Mouse (Mus musculus): Measurements from ENCODE around the gene Cdkn2a. TPM values are rescaled to one million over a fixed set of nuclear protein-coding genes. Genes with fewer than 3 reads are reported as not detected.

Cdkn2a gene
- total RNA-seq, 4 experiments from 2014 or later, result 0.62 to 1.4 (median 1.1) TPM; not detected in 1

DNA sequence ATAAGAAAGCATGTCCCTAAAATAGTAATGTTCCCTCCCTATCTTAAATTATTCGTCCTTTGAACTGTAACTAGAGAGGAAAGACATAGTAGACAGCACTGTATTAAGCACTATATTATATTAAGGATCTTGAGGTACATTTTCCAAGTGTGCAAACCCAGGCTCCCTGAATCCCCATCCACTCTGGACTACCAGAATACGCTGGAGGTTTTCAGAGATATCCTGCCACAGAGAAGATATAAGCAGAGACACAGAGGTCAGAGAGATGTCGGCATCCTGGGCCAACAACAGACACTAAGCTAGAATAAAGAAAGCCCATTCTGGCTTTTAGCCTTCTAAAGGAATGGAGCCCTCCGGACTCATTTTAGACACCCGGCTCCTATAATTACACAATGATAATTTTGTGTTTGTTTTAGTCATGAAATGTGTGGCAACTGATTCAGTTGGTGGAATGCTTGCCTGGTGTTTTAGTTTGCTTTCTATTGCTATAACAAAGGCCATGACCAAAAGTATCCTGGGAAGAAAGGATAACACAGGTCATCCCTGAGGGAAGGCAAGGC lies 17.0 kb downstream of the Cdkn2a start:
- no peak for DNase-seq (ENCODE audit: low spot score in 2 of 2)

- DNase-seq (ENCODE audit: low spot score in 2 of 2), result no peak
Observed at GRCm38 (mm10) chr4:89276669-89277219, 17.7 kb downstream of the Cdkn2a start.

GRCm38 (mm10) chr4:89275811-89276584 lies 18.5 kb downstream of the Cdkn2a start:
- DNase-seq (ENCODE audit: low spot score in 2 of 2), result no peak

- DNase-seq (ENCODE audit: low spot score in 2 of 2), result no peak
Observed at GRCm38 (mm10) chr4:89274829-89275548, 19.5 kb downstream of the Cdkn2a start.

DNA sequence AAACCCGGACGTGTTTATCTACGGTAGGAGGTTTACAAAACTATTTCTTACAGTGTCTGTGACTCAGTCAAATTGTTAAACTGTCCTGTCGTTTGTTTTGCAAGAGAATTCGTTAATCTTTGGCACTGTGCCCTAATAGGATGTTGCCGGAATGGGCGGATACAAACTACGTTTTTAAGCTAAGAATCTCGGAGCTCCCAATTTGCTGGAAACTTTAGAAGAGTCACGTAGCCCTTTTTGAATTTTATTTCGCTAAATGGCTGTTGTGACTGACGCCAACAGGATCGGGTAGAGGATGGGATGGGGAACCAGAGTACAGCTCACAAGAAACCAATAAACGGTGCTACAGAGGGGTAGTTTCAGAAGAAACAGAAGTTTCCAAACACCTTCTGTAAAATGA lies 20.4 kb downstream of the Cdkn2a start:
- no peak for DNase-seq (ENCODE audit: low spot score in 2 of 2)

- no peak for DNase-seq (ENCODE audit: low spot score in 2 of 2)
Observed at GRCm38 (mm10) chr4:89273585-89273984, 20.9 kb downstream of the Cdkn2a start.

- DNase-seq (ENCODE audit: low spot score in 2 of 2), result no peak
Observed at GRCm38 (mm10) chr4:89272961-89273540, 21.4 kb downstream of the Cdkn2a start.

DNA sequence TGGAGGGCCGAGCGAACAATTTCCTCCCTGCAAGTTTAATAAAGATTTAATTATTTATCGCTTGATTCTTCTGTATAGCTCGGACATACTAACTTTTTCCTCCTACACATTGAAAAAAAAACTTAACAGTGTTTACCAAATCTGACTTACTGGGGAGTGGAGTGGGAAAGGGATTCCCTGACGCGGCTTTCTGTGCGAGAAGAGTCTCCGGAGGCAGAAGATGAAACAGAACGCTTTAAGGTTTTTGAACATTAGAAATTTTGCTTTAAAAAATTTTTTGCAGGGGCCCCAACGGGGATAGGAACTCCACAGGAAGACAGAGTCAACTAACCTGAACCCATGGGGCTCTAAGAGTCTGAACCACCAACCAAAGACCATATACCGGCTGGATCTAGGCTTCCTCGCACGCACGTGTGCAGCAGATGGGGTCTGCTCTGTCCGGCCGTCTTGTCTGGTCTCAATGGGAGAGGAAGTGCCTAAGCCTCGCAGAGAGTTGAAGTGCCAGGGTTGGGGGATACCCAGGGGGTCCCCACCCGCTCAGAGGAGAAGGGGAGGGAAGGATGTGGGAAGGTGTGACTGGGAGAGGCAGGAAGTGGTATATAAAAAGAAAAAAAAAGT lies 22.2 kb downstream of the Cdkn2a start:
- DNase-seq (ENCODE audit: low spot score in 2 of 2), result no peak

- no peak for DNase-seq (ENCODE audit: low spot score in 2 of 2)
Observed at GRCm38 (mm10) chr4:89257768-89258167, 36.7 kb downstream of the Cdkn2a start.

DNA sequence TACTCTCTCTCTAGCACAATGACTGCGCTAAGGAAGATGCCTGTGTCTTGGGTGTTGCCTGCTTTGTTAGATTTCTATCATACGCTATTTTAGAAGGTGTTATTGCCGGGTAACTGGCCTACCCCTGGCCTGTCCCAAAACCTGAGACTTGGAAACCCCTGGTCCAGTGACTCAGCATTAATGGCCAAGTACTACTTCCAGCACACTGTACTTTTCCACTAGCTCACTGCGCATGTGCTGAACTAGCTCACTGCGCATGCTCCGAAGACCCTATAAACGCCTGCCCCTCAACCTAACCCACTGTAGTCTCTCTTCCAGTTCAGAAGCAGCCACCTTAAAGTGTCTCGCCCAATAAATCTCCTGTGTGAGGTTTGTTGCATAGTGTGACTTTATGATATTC lies 60.0 kb downstream of the Cdkn2a start:
- no peak for DNase-seq (ENCODE audit: low spot score in 2 of 2)

Other genes with a start within 250 kb of the Cdkn2a start
- 10 to 100 TPM; 10.4 to 11.9 (median 11.0) TPM for gene Mtap, start 157.5 kb downstream of the Cdkn2a start, total RNA-seq (2022)
- 1 to 10 TPM; 1.3 to 2.1 (median 1.7) TPM for gene Cdkn2b, start 16.4 kb upstream of the Cdkn2a start, total RNA-seq (2022)

Data from layer of hippocampus, adult 8-10 months (tissue).